Mouse (Mus musculus) heart, adult 2 months (tissue): ENCODE results near the gene Klb. TPM values are rescaled to one million over a fixed set of nuclear protein-coding genes. Genes with fewer than 3 reads are reported as not detected.

Experiments
- DNase-seq, 2 experiments: peaks; one replicate each; pipeline ENCODE4 v3.0.0; 2021
- H3K27ac ChIP-seq: fragments of 200-600 bp; 2 replicates; pipeline ENCODE4 v1.8.1; 2022
- H3K27me3 ChIP-seq: fragments of 200-500 bp; 2 replicates; pipeline ENCODE4 v1.6.1; 2012; ENCODE audit warnings: mild to moderate bottlenecking, low read length, inconsistent platforms, mixed read lengths; ENCODE audit not compliant: control insufficient read depth, insufficient read depth
- H3K36me3 ChIP-seq: fragments of 200-500 bp; 2 replicates; pipeline ENCODE4 v1.6.1; 2012; ENCODE audit warnings: low read length, inconsistent platforms; ENCODE audit not compliant: control insufficient read depth, insufficient read depth
- H3K4me1 ChIP-seq: fragments of 200-500 bp; 2 replicates; pipeline ENCODE4 v1.6.1; 2011; ENCODE audit warnings: low read length; ENCODE audit not compliant: control insufficient read depth, insufficient read depth
- H3K4me3 ChIP-seq: fragments of 200-600 bp; 2 replicates; pipeline ENCODE4 v1.8.1; 2022
- H3K79me2 ChIP-seq: fragments of 200-500 bp; replicated peaks from 2 replicates; pipeline ENCODE4 v1.6.1; 2012; ENCODE audit warnings: mild to moderate bottlenecking, inconsistent platforms, low read length, moderate library complexity, mixed read lengths; ENCODE audit not compliant: control insufficient read depth, insufficient read depth
- H3K9ac ChIP-seq: fragments of 200-500 bp; 2 replicates; pipeline ENCODE4 v1.6.1; 2012; ENCODE audit warnings: low read depth, mild to moderate bottlenecking, control low read depth, inconsistent platforms, low read length, mixed read lengths
- CTCF ChIP-seq: fragments of 200-600 bp; IDR thresholded peaks from 2 replicates; pipeline ENCODE4 v1.8.1; 2022; ENCODE audit warnings: antibody characterized with exemption, mild to moderate bottlenecking, moderate library complexity
- EP300 ChIP-seq: fragments of 200-500 bp; IDR thresholded peaks from 2 replicates; pipeline ENCODE4 v1.6.1; 2011; ENCODE audit warnings: low read depth, low read length, control low read depth; ENCODE audit not compliant: insufficient read depth
- POLR2A ChIP-seq: fragments of 200-500 bp; IDR thresholded peaks from 2 replicates; pipeline ENCODE4 v1.6.1; 2011; ENCODE audit warnings: mild to moderate bottlenecking, low read depth, low read length, control low read depth; ENCODE audit not compliant: insufficient read depth
- WGBS: fragments of 180-500 bp; shearing (Covaris S2); methylation state at CpG from one replicate; pipeline ENCODE4 v1.1.7; 2018; 5-methylcytosine and 5-hydroxymethylcytosine counted together
- intact Hi-C: fragments of 180-260 bp; cut with DNase I; formaldehyde crosslinking; loops from one replicate; pipeline ENCODE4 v1.15.1; 2025
- polyA plus RNA-seq: library from polyadenylated mRNA; depleted of rRNA; stranded (reverse); fragments of >200 nt; gene quantifications from 2 replicates; pipeline ENCODE4 v1.2.3, GENCODE M21; 2012
- total RNA-seq, 2 experiments: library from RNA; stranded (reverse); gene quantifications; 2 replicates each; pipeline ENCODE4 v1.2.3; 2021

Gene Klb
- total and polyA plus RNA-seq, 3 experiments, result 0.08 to 1.1 (median 0.34) TPM

GRCm38 (mm10) chr5:65335298-65336074 lies 12.6 kb upstream of the Klb start, which contains the start of gene Rfc1:
Gene Rfc1 (minus strand): TSS chr5:65335670.
- H3K27ac ChIP-seq, result peak within 1 kb of the TSS; percentile 67
- under 1% methylated on average over 65 of the region's 65 CpGs for WGBS
- TF ChIP-seq EP300, result peak; percentile 43; the same call in 1 of the 2 replicates
- peak; percentile 56 for TF ChIP-seq POLR2A
- TF ChIP-seq CTCF, result no peak

GRCm38 (mm10) chr5:65336075-65336355 lies 12.1 kb upstream of the Klb start:
- Histone ChIP-seq H3K79me2 (peaks cover 1% of the 10 kb centered on the region; the same call in 1 of the 2 replicates), H3K4me1 (0 out of 2 replicates have a peak, but pooled peaks cover 1% of the 10 kb centered on the region), H3K36me3 (no peaks in the 10 kb centered on the region), H3K9ac (no peak overlapping the region), H3K27ac (peak overlapping the region; percentile 67; the same call in 1 of the 2 replicates), H3K27me3 (no peaks in the 10 kb centered on the region), H3K4me3 (peak overlapping the region; percentile 86)
- 20% methylated on average over 4 of the region's 4 CpGs for WGBS
- no peak for DNase-seq
- intact Hi-C loops, result loop anchor here (5.0 to 10.0 kb wide), 2 partner anchors 199 to 361 kb away; partner anchors contain the start of genes Pds5a, Smim14 and Ube2k
- no peak for TF ChIP-seq POLR2A
- TF ChIP-seq EP300, result no peak
- no peak for TF ChIP-seq CTCF

More at GRCm38 (mm10) chr5:65335298-65336074, 12.6 kb upstream of the Klb start, which contains the start of gene Rfc1:
- Histone ChIP-seq H3K36me3 (no peaks in the 10 kb centered on the region), H3K9ac (peak within 1 kb of the TSS; percentile 91), H3K79me2 (peaks cover 1% of the 10 kb centered on the region; the same call in 1 of the 2 replicates), H3K4me3 (peak within 1 kb of the TSS; percentile 86), H3K4me1 (0 out of 2 replicates have a peak, but pooled peaks cover 1% of the 10 kb centered on the region), H3K27me3 (no peaks in the 10 kb centered on the region)
- intact Hi-C loops, result loop anchor here (1.0 to 10.0 kb wide), 3 partner anchors 56 to 362 kb away; partner anchors contain the start of genes Lias, Pds5a, Rpl9 and Smim14
- DNase-seq, result peak; percentile 93

GRCm38 (mm10) chr5:65338394-65338793 lies 9.7 kb upstream of the Klb start:
- Histone ChIP-seq H3K79me2 (no peaks in the 10 kb centered on the region; the same call in 1 of the 2 replicates), H3K36me3 (no peaks in the 10 kb centered on the region), H3K27me3 (no peaks in the 10 kb centered on the region), H3K9ac (no peak overlapping the region), H3K27ac (no peak overlapping the region), H3K4me3 (no peak overlapping the region), H3K4me1 (0 out of 2 replicates have a peak, but pooled peaks cover 1% of the 10 kb centered on the region)
- intact Hi-C loops, result loop anchor here (5.0 to 10.0 kb wide), 2 partner anchors 196 to 359 kb away; partner anchors contain the start of genes Pds5a, Smim14 and Ube2k
- no peak for DNase-seq
- TF ChIP-seq POLR2A (no peak), CTCF (peak; percentile 65)
- WGBS, result 80% methylated on average over 6 of the region's 6 CpGs

- Histone ChIP-seq H3K27me3 (no peaks in the 10 kb centered on the region), H3K4me3 (no peak overlapping the region), H3K79me2 (no peaks in the 10 kb centered on the region), H3K9ac (no peak overlapping the region), H3K4me1 (no peaks in the 10 kb centered on the region), H3K36me3 (no peaks in the 10 kb centered on the region), H3K27ac (no peak overlapping the region)
- no peak for DNase-seq
- 50% methylated on average over 4 of the region's 4 CpGs for WGBS
- intact Hi-C loops, result no loop called here
- TF ChIP-seq EP300, result no peak
- TF ChIP-seq POLR2A, result no peak
These were observed 7.9 kb upstream of the Klb start for GRCm38 (mm10) chr5:65340167-65340566.

- no peaks in the 10 kb centered on the region for H3K36me3 ChIP-seq
- no peak overlapping the region for H3K9ac ChIP-seq
- no peak for DNase-seq
- H3K4me3 ChIP-seq, result no peak overlapping the region
- 77% methylated on average over 10 of the region's 10 CpGs for WGBS
- no peaks in the 10 kb centered on the region for H3K27me3 ChIP-seq
- no peaks in the 10 kb centered on the region; the same call in 1 of the 2 replicates for H3K4me1 ChIP-seq
- no peaks in the 10 kb centered on the region for H3K79me2 ChIP-seq
- H3K27ac ChIP-seq, result no peak overlapping the region
- TF ChIP-seq CTCF (no peak), POLR2A (no peak), EP300 (no peak)
- intact Hi-C loops, result no loop called here
These were observed 2.4 kb downstream of the Klb start for GRCm38 (mm10) chr5:65350508-65350907.

GRCm38 (mm10) chr5:65354097-65354496 lies 6.0 kb downstream of the Klb start:
- no peaks in the 10 kb centered on the region for H3K79me2 ChIP-seq
- no peak overlapping the region for H3K27ac ChIP-seq
- H3K36me3 ChIP-seq, result no peaks in the 10 kb centered on the region
- no peaks in the 10 kb centered on the region for H3K27me3 ChIP-seq
- no peak overlapping the region for H3K4me3 ChIP-seq
- H3K9ac ChIP-seq, result no peak overlapping the region
- TF ChIP-seq POLR2A, result no peak
- TF ChIP-seq CTCF, result no peak
- no peak for TF ChIP-seq EP300
- WGBS, result 67% methylated on average over 3 of the region's 3 CpGs
- intact Hi-C loops, result no loop called here
- DNase-seq, result peak in 1 of 2 experiments; percentile 12
- H3K4me1 ChIP-seq, result no peaks in the 10 kb centered on the region
